Mouse (Mus musculus) CH12.LX (cell line): ENCODE results near the gene Zfp689. TPM values are rescaled to one million over a fixed set of nuclear protein-coding genes. Genes with fewer than 3 reads are reported as not detected.

Experiments used
- DNase-seq: peaks from one replicate; pipeline ENCODE4 v3.0.0-alpha.2; 2013; ENCODE audit errors: extremely low read depth
- H3K27ac ChIP-seq: 2 replicates; pipeline ENCODE4 v1.5.1; 2012; ENCODE audit warnings: low read depth, mild to moderate bottlenecking, control low read depth, moderate library complexity; ENCODE audit not compliant: insufficient read depth
- H3K27me3 ChIP-seq: replicated peaks from 2 replicates; pipeline ENCODE3; 2012; ENCODE audit warnings: inconsistent platforms
- H3K36me3 ChIP-seq, 2 experiments: replicated peaks in 1 of 2; 2 replicates each; pipeline versions ENCODE3 to v1.6.1; 2012; ENCODE audit warnings: inconsistent platforms in 1 of 2, low read length in 1 of 2, mild to moderate bottlenecking in 1 of 2, mixed read lengths in 1 of 2, moderate library complexity in 1 of 2; ENCODE audit not compliant: control insufficient read depth in 1 of 2, insufficient read depth in 1 of 2
- H3K4me1 ChIP-seq, 2 experiments: 2 replicates each; pipeline ENCODE4 v1.6.1; 2012; ENCODE audit warnings: inconsistent platforms in 1 of 2, moderate library complexity in 1 of 2; ENCODE audit not compliant: insufficient read depth in 2 of 2, control insufficient read depth in 1 of 2
- H3K4me2 ChIP-seq: 2 replicates; pipeline ENCODE4 v1.6.1; 2012; ENCODE audit warnings: low read depth, mild to moderate bottlenecking, control low read depth; ENCODE audit not compliant: poor library complexity, insufficient read depth, severe bottlenecking
- H3K4me3 ChIP-seq, 3 experiments: fragments of 150-350 bp in 1 of 3; sonication (generic) in 1 of 3; replicated peaks in 1 of 3; 2 replicates each; pipeline versions ENCODE3 to v1.5.1; 2011 to 2012; ENCODE audit warnings: low read depth in 2 of 3, low read length in 2 of 3, mild to moderate bottlenecking in 2 of 3, moderate library complexity in 2 of 3, control low read depth in 1 of 3, improper control_type of control experiment in 1 of 3, inconsistent platforms in 1 of 3, mixed read lengths in 1 of 3; ENCODE audit not compliant: poor library complexity in 1 of 3
- H3K79me2 ChIP-seq: replicated peaks from 2 replicates; pipeline ENCODE4 v1.6.1; 2012; ENCODE audit warnings: mild to moderate bottlenecking, moderate library complexity; ENCODE audit not compliant: control insufficient read depth, poor library complexity, insufficient read depth, severe bottlenecking; ENCODE audit errors: extremely low read depth
- H3K9ac ChIP-seq: 2 replicates; pipeline ENCODE4 v1.6.1; 2012; ENCODE audit warnings: low read depth, mild to moderate bottlenecking, control low read depth, moderate library complexity; ENCODE audit not compliant: insufficient read depth
- H3K9me3 ChIP-seq: replicated peaks from 2 replicates; pipeline ENCODE3; 2012; ENCODE audit warnings: low read length, inconsistent platforms, mixed read lengths
- BHLHE40 ChIP-seq: IDR thresholded peaks from 2 replicates; pipeline ENCODE4 v1.6.1; 2011; ENCODE audit warnings: mild to moderate bottlenecking, low read depth, low read length, improper control_type of control experiment
- CHD1 ChIP-seq: IDR thresholded peaks from 2 replicates; pipeline ENCODE4 v1.6.1; 2012; ENCODE audit warnings: low read depth, low read length, improper control_type of control experiment, inconsistent platforms
- CTCF ChIP-seq, 2 experiments: IDR thresholded peaks in 1 of 2; conservative IDR thresholded peaks in 1 of 2; 2 replicates each; pipeline ENCODE4 v1.5.1; 2011 to 2012; ENCODE audit warnings: low read depth in 2 of 2, low read length in 2 of 2, improper control_type of control experiment in 1 of 2, inconsistent platforms in 1 of 2, mild to moderate bottlenecking in 1 of 2, moderate library complexity in 1 of 2
- ELF1 ChIP-seq: IDR thresholded peaks from 2 replicates; pipeline ENCODE4 v1.6.1; 2014; ENCODE audit warnings: low read depth, mild to moderate bottlenecking, inconsistent platforms, low read length, improper control_type of control experiment
- EP300 ChIP-seq: IDR thresholded peaks from 2 replicates; pipeline ENCODE4 v1.6.1; 2011; ENCODE audit warnings: low read length, improper control_type of control experiment
- ETS1 ChIP-seq: conservative IDR thresholded peaks from 2 replicates; pipeline ENCODE4 v1.6.1; 2012; ENCODE audit warnings: low read depth, mild to moderate bottlenecking, inconsistent platforms, low read length, improper control_type of control experiment, moderate library complexity
- GABPA ChIP-seq: IDR thresholded peaks from 2 replicates; pipeline ENCODE4 v1.6.1; 2012; ENCODE audit warnings: low read depth, low read length, improper control_type of control experiment, inconsistent platforms; ENCODE audit not compliant: insufficient replicate concordance
- HCFC1 ChIP-seq: IDR thresholded peaks from 2 replicates; pipeline ENCODE4 v1.6.1; 2012; ENCODE audit warnings: low read depth, mild to moderate bottlenecking, inconsistent platforms, low read length, improper control_type of control experiment
- IRF4 ChIP-seq: IDR thresholded peaks from 2 replicates; pipeline ENCODE4 v1.6.1; 2014; ENCODE audit warnings: low read depth, mild to moderate bottlenecking, inconsistent platforms, low read length, improper control_type of control experiment
- JUN ChIP-seq: IDR thresholded peaks from 2 replicates; pipeline ENCODE4 v1.6.1; 2011; ENCODE audit warnings: low read depth, mild to moderate bottlenecking, low read length, improper control_type of control experiment, moderate library complexity; ENCODE audit not compliant: insufficient read depth
- JUND ChIP-seq: conservative IDR thresholded peaks from 2 replicates; pipeline ENCODE4 v1.6.1; 2011; ENCODE audit warnings: low read depth, low read length, improper control_type of control experiment
- MXI1 ChIP-seq: IDR thresholded peaks from 2 replicates; pipeline ENCODE4 v1.6.1; 2011; ENCODE audit warnings: mild to moderate bottlenecking, low read depth, low read length, improper control_type of control experiment
- MYC ChIP-seq: IDR thresholded peaks from 2 replicates; pipeline ENCODE4 v1.6.1; 2011; ENCODE audit warnings: low read depth, mild to moderate bottlenecking, improper control_type of control experiment, low read length
- NELFE ChIP-seq: IDR thresholded peaks from 2 replicates; pipeline ENCODE4 v1.6.1; 2011; ENCODE audit warnings: low read depth, low read length, improper control_type of control experiment
- NRF1 ChIP-seq: IDR thresholded peaks from 2 replicates; pipeline ENCODE4 v1.6.1; 2014; ENCODE audit warnings: low read depth, mild to moderate bottlenecking, inconsistent platforms, low read length, improper control_type of control experiment, moderate library complexity
- POLR2A ChIP-seq: IDR thresholded peaks from 2 replicates; pipeline ENCODE4 v1.6.1; 2011; ENCODE audit warnings: low read depth, mild to moderate bottlenecking, improper control_type of control experiment, low read length
- RAD21 ChIP-seq: IDR thresholded peaks from 2 replicates; pipeline ENCODE4 v1.6.1; 2011; ENCODE audit warnings: low read depth, mild to moderate bottlenecking, low read length, improper control_type of control experiment, moderate library complexity
- RCOR1 ChIP-seq: conservative IDR thresholded peaks from 2 replicates; pipeline ENCODE4 v1.6.1; 2012; ENCODE audit warnings: low read depth, mild to moderate bottlenecking, inconsistent platforms, low read length, improper control_type of control experiment
- SIN3A ChIP-seq: IDR thresholded peaks from 2 replicates; pipeline ENCODE4 v1.6.1; 2012; ENCODE audit warnings: low read length, improper control_type of control experiment, inconsistent platforms
- TBP ChIP-seq: conservative IDR thresholded peaks from 2 replicates; pipeline ENCODE4 v1.6.1; 2011; ENCODE audit warnings: low read depth, low read length, improper control_type of control experiment
- TCF12 ChIP-seq: IDR thresholded peaks from 2 replicates; pipeline ENCODE4 v1.6.1; 2014; ENCODE audit warnings: low read depth, mild to moderate bottlenecking, inconsistent platforms, low read length, improper control_type of control experiment
- UBTF ChIP-seq: IDR thresholded peaks from 2 replicates; pipeline ENCODE4 v1.6.1; 2012; ENCODE audit warnings: low read depth, mild to moderate bottlenecking, inconsistent platforms, low read length, improper control_type of control experiment, moderate library complexity
- USF1 ChIP-seq: IDR thresholded peaks from 2 replicates; pipeline ENCODE4 v1.6.1; 2014; ENCODE audit warnings: low read depth, mild to moderate bottlenecking, inconsistent platforms, low read length, improper control_type of control experiment
- USF2 ChIP-seq: conservative IDR thresholded peaks from 2 replicates; pipeline ENCODE4 v1.6.1; 2011; ENCODE audit warnings: low read depth, low read length, improper control_type of control experiment
- ZC3H11A ChIP-seq: IDR thresholded peaks from 2 replicates; pipeline ENCODE4 v1.6.1; 2012; ENCODE audit warnings: low read depth, mild to moderate bottlenecking, inconsistent platforms, low read length, improper control_type of control experiment
- ZNF384 ChIP-seq: IDR thresholded peaks from 2 replicates; pipeline ENCODE4 v1.6.1; 2012; ENCODE audit warnings: low read depth, low read length, improper control_type of control experiment, inconsistent platforms
- dilution Hi-C: fragments of 300-500 bp; cut with MboI; formaldehyde crosslinking; loops from 2 replicates; pipeline ENCODE4 v1.14.3; 2020; ENCODE audit warnings: low sequenced_read_pairs; ENCODE audit not compliant: extremely low pct_unique_long_range_greater_than_20kb, extremely low pct_ligation_motif_present
- in situ Hi-C: fragments of 300-500 bp; cut with MboI; formaldehyde crosslinking; loops from 3 replicates; pipeline ENCODE4 v1.14.3; 2019; ENCODE audit warnings: low sequenced_read_pairs, low pct_ligation_motif_present, low pct_unique_long_range_greater_than_20kb, mixed read lengths
- polyA plus RNA-seq: library from polyadenylated mRNA; unstranded; fragments of >175 nt; gene quantifications from 2 replicates; pipeline ENCODE4 v1.2.1, GENCODE M21; 2012; ENCODE audit warnings: low read depth; ENCODE audit not compliant: insufficient read length
- total RNA-seq, 2 experiments: library from RNA; depleted of rRNA; stranded (reverse); fragments of 300-350 nt in 1 of 2; fragments of >200 nt in 1 of 2; gene quantifications; 2 replicates each; pipeline ENCODE4 v1.2.3; 2012 to 2014

The Zfp689 gene
- total and polyA plus RNA-seq, 3 experiments: 2.3 to 3.6 (median 3.2) TPM

DNA sequence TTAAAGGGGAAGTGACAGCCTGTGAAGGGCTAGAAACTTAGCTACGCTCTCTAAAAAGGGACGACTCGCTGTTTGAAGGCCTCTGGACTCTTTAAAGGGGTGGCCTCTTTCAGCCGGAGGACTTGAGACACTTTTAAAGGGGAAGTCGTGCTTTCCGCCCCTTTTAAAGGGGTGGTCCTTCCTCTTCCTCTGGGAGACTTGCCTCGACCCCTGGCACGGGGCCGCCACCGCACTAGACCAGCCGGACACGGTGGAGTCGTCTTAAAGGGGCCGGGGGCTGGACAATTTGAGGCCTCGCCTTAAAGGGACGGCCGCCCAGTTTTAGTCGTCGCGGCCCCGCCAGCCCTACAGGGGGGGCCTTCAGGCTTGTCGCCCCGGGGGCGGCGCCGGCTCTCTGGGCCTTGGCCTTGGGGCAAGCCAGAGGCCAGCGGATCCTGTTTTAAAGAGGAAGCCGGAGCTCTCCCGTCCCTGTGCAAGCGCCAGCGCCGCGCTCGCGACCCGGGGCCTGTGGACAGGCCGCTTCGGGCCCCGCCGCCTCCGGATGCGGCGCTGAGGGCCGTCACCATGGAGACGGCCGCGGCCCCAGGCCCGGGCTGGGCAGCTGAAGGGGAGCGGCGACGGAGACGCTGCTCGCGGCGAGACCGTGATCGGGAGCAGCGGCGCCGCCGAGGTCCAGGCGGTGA lies 29.8 kb upstream of the Zfp689 start, which contains the start of gene Fbrs:
Gene Fbrs, plus strand, starts transcription at position 565 of the 683 bp plus-strand sequence.
- Histone ChIP-seq H3K4me3 (peak within 1 kb of the TSS; percentile 80 to 98 (median 97)), H3K27ac (peak within 1 kb of the TSS; percentile 88), H3K9me3 (no peaks in the 10 kb centered on the region), H3K79me2 (peaks cover 42% of the 10 kb centered on the region), H3K36me3 (peaks cover 35 to 62% of the 10 kb centered on the region in 2 experiments), H3K9ac (peak within 1 kb of the TSS; percentile 98), H3K27me3 (no peaks in the 10 kb centered on the region), H3K4me2 (peak within 1 kb of the TSS; percentile 87), H3K4me1 (peaks cover 8 to 34% of the 10 kb centered on the region in 2 experiments)
- DNase-seq: peak; percentile 94
- in situ Hi-C loops (loop anchor here (5.0 kb wide), 1 partner anchor 116 kb away; no protein-coding TSS in a partner anchor), dilution Hi-C loops (no loop called here)
- TF ChIP-seq POLR2A (peak; percentile 65), ZNF384 (no peak), TBP (peak; percentile 75), ELF1 (no peak), CHD1 (no peak), SIN3A (peak; percentile 13; the same call in 1 of the 2 replicates), ETS1 (no peak), USF2 (0 out of 2 replicates have a peak, but pooled peaks have one; percentile 29), TCF12 (peak; percentile 19; the same call in 1 of the 2 replicates), MXI1 (peak; percentile 61), UBTF (peak; percentile 42; the same call in 1 of the 2 replicates), NELFE (peak; percentile 37; the same call in 1 of the 2 replicates), RCOR1 (no peak), BHLHE40 (peak; percentile 28; the same call in 1 of the 2 replicates)

DNA sequence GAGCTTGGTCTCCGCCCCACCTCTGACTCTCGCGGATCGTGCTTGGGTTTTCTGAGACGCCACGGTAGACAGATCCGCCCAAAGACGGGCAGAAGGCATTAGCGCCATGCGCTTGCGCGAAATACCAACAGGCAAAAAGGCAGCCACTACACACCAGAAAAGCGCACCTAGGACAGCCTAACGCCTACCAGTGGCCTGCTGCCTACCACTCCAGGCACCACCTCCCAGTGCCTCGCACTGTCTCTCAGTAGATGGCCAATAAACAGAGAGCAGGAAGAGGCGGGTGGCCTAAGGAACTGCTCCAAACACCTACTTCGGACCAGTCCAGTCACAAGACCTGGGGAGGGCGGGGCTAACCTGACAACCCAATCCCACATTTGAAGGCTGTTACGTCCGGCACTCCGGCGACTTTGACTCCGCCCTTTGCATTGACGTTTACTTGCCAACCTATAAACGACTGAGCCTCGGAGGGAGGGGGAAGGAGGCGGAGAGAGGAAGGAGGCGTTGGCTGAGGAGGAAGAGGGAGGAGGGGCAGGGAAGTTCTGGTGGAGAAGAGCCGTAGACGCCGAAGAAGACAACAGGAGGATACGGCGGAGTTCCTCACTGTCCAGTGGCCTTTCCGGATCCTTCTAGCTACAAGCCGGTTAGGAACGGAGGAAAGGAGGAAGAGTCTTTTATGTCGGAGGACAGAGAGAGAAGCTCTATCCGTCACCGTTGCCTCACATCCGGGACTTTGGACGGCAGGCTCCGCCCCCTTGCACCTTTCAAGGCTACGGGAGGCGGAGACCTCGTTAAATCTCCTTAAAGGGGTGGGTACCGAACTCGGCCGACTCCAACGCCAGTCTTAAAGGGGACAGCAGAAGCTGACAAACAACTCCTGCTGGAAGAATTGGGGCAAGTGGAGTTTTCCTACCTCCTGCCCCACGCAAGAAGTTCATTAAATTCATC lies 29.0 kb upstream of the Zfp689 start:
- Histone ChIP-seq H3K27ac (peak overlapping the region; percentile 88), H3K9me3 (no peaks in the 10 kb centered on the region), H3K4me1 (peaks cover 9 to 34% of the 10 kb centered on the region in 2 experiments), H3K9ac (peak overlapping the region; percentile 98), H3K27me3 (no peaks in the 10 kb centered on the region), H3K4me3 (peak overlapping the region; percentile 80 to 98 (median 97)), H3K36me3 (peaks cover 35 to 61% of the 10 kb centered on the region in 2 experiments), H3K4me2 (0 out of 2 replicates have a peak overlapping the region, but pooled peaks have one; percentile 70), H3K79me2 (peaks cover 37% of the 10 kb centered on the region)
- in situ Hi-C loops: loop anchor here (5.0 kb wide), 1 partner anchor 116 kb away; no protein-coding TSS in a partner anchor
- dilution Hi-C loops: no loop called here
- peak; percentile 100 for DNase-seq
- TF ChIP-seq MXI1: no peak; the same call in none of the 2 replicates
- TF ChIP-seq USF2: no peak; the same call in 1 of the 2 replicates
- peak; percentile 43; the same call in 1 of the 2 replicates for TF ChIP-seq IRF4
- TF ChIP-seq HCFC1: peak; percentile 87
- TF ChIP-seq NRF1: peak; percentile 92
- TF ChIP-seq TBP: peak; percentile 62; the same call in 1 of the 2 replicates
- TF ChIP-seq RCOR1: no peak
- peak; percentile 35; the same call in 1 of the 2 replicates for TF ChIP-seq MYC
- TF ChIP-seq JUND: no peak; the same call in 1 of the 2 replicates
- no peak for TF ChIP-seq CHD1
- no peak; the same call in none of the 2 replicates for TF ChIP-seq RAD21
- peak; percentile 68 for TF ChIP-seq USF1
- TF ChIP-seq ZC3H11A: no peak
- no peak; the same call in 1 of the 2 replicates for TF ChIP-seq GABPA
- TF ChIP-seq JUN: no peak
- no peak for TF ChIP-seq UBTF
- TF ChIP-seq CTCF (conservative IDR thresholded peaks at IDR 0.05 in 1 of 2, IDR thresholded peaks at IDR 0.05 in 1 of 2; ENCODE audit: low read depth in 2 of 2, low read length in 2 of 2): no peak
- TF ChIP-seq EP300: no peak
